7 mouse cellular contexts compared by ENCODE assay signal in genomic region chr2:30441518-30442497, GRCm38 (mm10). TPM values are rescaled to one million over a fixed set of nuclear protein-coding genes. Genes with fewer than 3 reads are reported as not detected.
A peak's percentile ranks its signal among the peaks of the same experiment; 100 is the strongest.
DNase-seq lines count a peak whose midpoint lies in the region; ATAC-seq lines count a peak whose summit lies in the region.

No protein-coding gene starts in this region.

- peak overlapping the region; percentile 40 for H3K9ac ChIP-seq in intestine, embryonic 15.5 days

- intact Hi-C loops in left cerebral cortex, postnatal 36 days (cut with DNase I) = loop anchor here (2.0 kb wide), 3 partner anchors 23 to 353 kb away; partner anchors contain the start of gene Ptpa

- WGBS in intestine, embryonic 15.5 days = 8% methylated on average over 15 of the region's 15 CpGs
- WGBS in midbrain, embryonic 10.5 days = 7% methylated on average over 15 of the region's 15 CpGs

- peak; percentile 86 to 94 for DNase-seq in adrenal gland, adult (ENCODE audit: inconsistent age in 2 of 2, low spot score in 1 of 2)
- DNase-seq in embryo, embryonic 11 days = peak; percentile 99
- peak; percentile 63 to 87 for DNase-seq in gastrocnemius, postnatal 4 days (ENCODE audit: low spot score in 2 of 2)
- DNase-seq in left cerebral cortex, postnatal 36 days (ENCODE audit: low spot score in 2 of 2) = peak; percentile 67 to 70
- peak; percentile 84 for DNase-seq in midbrain, embryonic 10.5 days (ENCODE audit: low spot score)
- peak; percentile 98 for DNase-seq in skeletal muscle tissue, adult 2 months (ENCODE audit: low read depth, low spot score)

- ATAC-seq in intestine, embryonic 15.5 days = peak; percentile 70

- peak overlapping the region; percentile 29 for H3K4me3 ChIP-seq in intestine, embryonic 15.5 days (replicated peaks)
- H3K4me3 ChIP-seq in midbrain, embryonic 10.5 days = peak overlapping the region; percentile 39

- H3K36me3 ChIP-seq in intestine, embryonic 15.5 days = peaks cover 39% of the 10 kb centered on the region
- peaks cover 81% of the 10 kb centered on the region for H3K36me3 ChIP-seq in midbrain, embryonic 10.5 days

- peak overlapping the region; percentile 66 for H3K4me2 ChIP-seq in intestine, embryonic 15.5 days (replicated peaks)

- H3K27me3 ChIP-seq in intestine, embryonic 15.5 days (replicated peaks) = no peaks in the 10 kb centered on the region
- no peaks in the 10 kb centered on the region for H3K27me3 ChIP-seq in midbrain, embryonic 10.5 days (ENCODE audit: low read depth, poor library complexity, severe bottlenecking)

- H3K9me3 ChIP-seq in intestine, embryonic 15.5 days = no peaks in the 10 kb centered on the region
- H3K9me3 ChIP-seq in midbrain, embryonic 10.5 days (replicated peaks) = no peaks in the 10 kb centered on the region

- peaks cover 69% of the 10 kb centered on the region for H3K4me1 ChIP-seq in intestine, embryonic 15.5 days (replicated peaks)
- peaks cover 69% of the 10 kb centered on the region for H3K4me1 ChIP-seq in midbrain, embryonic 10.5 days

- peak overlapping the region; percentile 98 for H3K27ac ChIP-seq in intestine, embryonic 15.5 days
- peak overlapping the region; percentile 98 for H3K27ac ChIP-seq in midbrain, embryonic 10.5 days (replicated peaks)

RNA-seq across cellular contexts. Expression of gene Ptpa, which starts 26.0 kb away (rescaled TPM):
- 100 to 1,000 TPM; 122 to 132 TPM for total RNA-seq in gastrocnemius, postnatal 4 days (2021)
- 117 and 120 TPM in 2 replicates for polyA plus RNA-seq in intestine, embryonic 15.5 days (2015; fragmentation: Nextera tagmentation; extraction: Ambion mirVana)
- 100 to 1,000 TPM; 175 to 182 TPM for total RNA-seq in left cerebral cortex, postnatal 36 days (2021)
- polyA plus RNA-seq in midbrain, embryonic 10.5 days (2016; fragmentation: Nextera tagmentation; extraction: Ambion mirVana) = 151 and 152 TPM in 2 replicates

RNA-seq across cellular contexts. Expression of gene Crat, which starts 26.2 kb away (rescaled TPM):
- 100 to 1,000 TPM; 229 to 241 TPM for total RNA-seq in gastrocnemius, postnatal 4 days (2021)
- polyA plus RNA-seq in intestine, embryonic 15.5 days (2015; fragmentation: Nextera tagmentation; extraction: Ambion mirVana) = 19.6 and 19.8 TPM in 2 replicates
- 10 to 100 TPM; 46.3 to 54.5 TPM for total RNA-seq in left cerebral cortex, postnatal 36 days (2021)
- 22.5 and 23.7 TPM in 2 replicates for polyA plus RNA-seq in midbrain, embryonic 10.5 days (2016; fragmentation: Nextera tagmentation; extraction: Ambion mirVana)

RNA-seq across cellular contexts. Expression of gene Ier5l, which starts 32.2 kb away (rescaled TPM):
- 1 to 10 TPM; 8.2 to 8.9 TPM for total RNA-seq in gastrocnemius, postnatal 4 days (2021)
- polyA plus RNA-seq in intestine, embryonic 15.5 days (2015; fragmentation: Nextera tagmentation; extraction: Ambion mirVana) = 1.3 and 1.6 TPM in 2 replicates
- 10 to 100 TPM; 17.9 to 21.3 TPM for total RNA-seq in left cerebral cortex, postnatal 36 days (2021)
- polyA plus RNA-seq in midbrain, embryonic 10.5 days (2016; fragmentation: Nextera tagmentation; extraction: Ambion mirVana) = 2.0 and 2.3 TPM in 2 replicates

RNA-seq across cellular contexts. Expression of gene Dolpp1, which starts 49.8 kb away (rescaled TPM):
- 10 to 100 TPM; 18.3 to 21.1 TPM for total RNA-seq in gastrocnemius, postnatal 4 days (2021)
- 44.5 and 50.9 TPM in 2 replicates for polyA plus RNA-seq in intestine, embryonic 15.5 days (2015; fragmentation: Nextera tagmentation; extraction: Ambion mirVana)
- total RNA-seq in left cerebral cortex, postnatal 36 days (2021) = 10 to 100 TPM; 24.4 to 27.0 TPM
- polyA plus RNA-seq in midbrain, embryonic 10.5 days (2016; fragmentation: Nextera tagmentation; extraction: Ambion mirVana) = 53.2 and 62.7 TPM in 2 replicates

Comparison
In these comparisons a context has a peak if more than half of its experiments do, and no peak if none do; other contexts are left out.
1. Peak in every context shown above with its lines: DNase-seq, ATAC-seq, H3K4me3 ChIP-seq and H3K27ac ChIP-seq.
2. RNA of gene Crat, which starts 26.2 kb away (total RNA-seq): 229 to 241 TPM in gastrocnemius, postnatal 4 days; 46.3 to 54.5 TPM in left cerebral cortex, postnatal 36 days; every median in the first group is over 4 times any median in the second.